Mouse (Mus musculus) hindlimb bud, embryonic 11.5 days (tissue): ENCODE data around the gene Pola1.

Source experiments
- DNase-seq: peaks from one replicate; pipeline ENCODE4 v3.0.0-alpha.2; 2012; ENCODE audit warnings: low read depth, low spot score; ENCODE audit errors: extremely low spot score

Pola1 gene

GRCm38 (mm10) chrX:93292031-93292430 lies 339.9 kb downstream of the Pola1 start:
- DNase-seq, result no peak

GRCm38 (mm10) chrX:93289851-93290380 lies 342.0 kb downstream of the Pola1 start:
- no peak for DNase-seq

DNA sequence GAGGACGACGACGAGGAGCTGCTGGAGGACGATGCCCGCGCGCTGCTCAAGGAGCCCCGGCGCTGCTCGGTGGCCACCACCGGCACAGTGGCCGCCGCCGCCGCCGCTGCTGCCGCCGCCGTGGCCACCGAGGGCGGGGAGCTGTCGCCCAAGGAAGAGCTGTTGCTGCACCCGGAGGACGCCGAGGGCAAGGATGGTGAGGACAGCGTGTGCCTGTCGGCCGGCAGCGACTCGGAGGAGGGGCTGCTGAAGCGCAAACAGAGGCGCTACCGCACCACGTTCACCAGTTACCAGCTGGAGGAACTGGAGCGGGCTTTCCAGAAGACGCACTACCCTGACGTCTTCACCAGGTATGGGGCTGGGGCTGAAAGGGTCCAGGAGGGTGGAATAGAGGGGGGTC lies 342.9 kb downstream of the Pola1 start:
- DNase-seq, result no peak

DNA sequence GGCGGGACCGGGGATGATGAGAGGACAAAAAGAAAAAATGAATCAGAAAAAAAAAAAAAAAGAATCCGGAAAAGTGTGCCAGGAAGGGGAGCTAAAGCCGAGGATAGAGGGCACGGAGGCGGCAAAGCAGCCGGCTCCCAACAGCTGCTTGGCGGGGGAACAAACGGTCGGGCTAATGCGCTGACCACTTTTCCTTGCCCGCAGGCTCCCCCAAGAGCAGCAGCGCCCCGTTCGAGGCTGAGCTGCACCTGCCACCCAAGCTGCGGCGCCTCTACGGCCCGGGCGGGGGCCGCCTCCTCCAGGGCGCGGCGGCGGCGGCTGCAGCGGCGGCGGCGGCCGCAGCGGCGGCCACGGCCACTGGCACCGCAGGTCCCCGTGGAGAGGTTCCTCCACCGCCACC lies 343.6 kb downstream of the Pola1 start:
- DNase-seq, result no peak

- DNase-seq, result no peak
Measured at GRCm38 (mm10) chrX:93286291-93286893, 345.6 kb downstream of the Pola1 start, which contains the start of gene Arx. Gene Arx (plus strand): TSS chrX:93286445.

- no peak for DNase-seq
Measured at GRCm38 (mm10) chrX:93285091-93285490, 346.9 kb downstream of the Pola1 start.

DNA sequence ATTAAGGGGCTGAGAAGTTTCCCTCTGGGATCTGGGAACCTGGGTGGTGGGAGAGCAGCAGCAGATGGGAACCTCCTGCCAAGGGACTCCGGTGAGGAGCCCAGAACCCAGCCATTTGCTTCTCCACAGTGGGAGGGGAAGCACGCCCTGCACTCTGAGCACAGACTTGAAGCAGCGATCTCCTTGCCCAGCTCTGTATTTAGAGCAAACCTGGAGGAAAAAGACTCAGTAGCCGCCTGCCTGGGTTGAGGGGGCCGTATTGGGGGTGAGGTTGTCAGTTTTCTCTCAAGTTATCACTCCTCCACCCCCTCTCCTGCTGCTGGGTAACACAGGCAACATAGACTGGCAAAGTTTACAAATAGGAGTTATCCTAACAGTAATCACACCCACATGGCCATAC lies 350.2 kb downstream of the Pola1 start:
- DNase-seq, result no peak

DNA sequence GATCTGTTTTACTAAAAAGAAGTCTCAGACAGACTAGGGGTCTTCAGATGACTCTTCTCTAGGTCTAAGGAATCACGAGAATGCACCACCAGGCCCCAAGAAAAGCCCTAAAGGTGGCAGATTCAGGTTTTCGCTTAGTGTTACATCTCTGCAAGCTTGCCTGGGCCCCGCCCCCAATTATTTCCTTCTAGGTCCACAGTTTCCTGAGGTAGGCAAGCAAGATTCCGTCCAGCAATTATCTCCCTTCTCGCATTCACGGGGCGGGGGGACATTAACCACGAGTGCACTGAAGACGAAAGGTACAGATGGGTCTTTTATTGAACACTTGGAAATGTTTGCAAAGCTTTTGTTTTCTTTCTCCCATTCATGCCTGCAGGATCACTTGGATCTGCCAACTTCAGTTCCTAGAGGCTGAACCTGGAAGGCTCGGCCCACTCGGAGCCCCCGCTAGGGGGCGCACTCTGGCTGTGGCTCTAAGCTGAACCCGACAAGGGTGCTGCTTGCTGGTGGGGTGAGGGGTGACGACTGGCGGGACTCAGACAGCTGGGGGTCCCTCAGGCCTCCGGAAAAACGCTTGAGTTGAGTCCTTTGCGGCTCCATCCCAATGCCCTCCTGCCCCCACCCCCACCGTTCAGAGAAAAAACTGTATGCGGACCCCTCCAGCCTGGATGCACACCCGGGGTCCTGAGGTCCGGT lies 350.8 kb downstream of the Pola1 start:
- DNase-seq, result no peak

DNA sequence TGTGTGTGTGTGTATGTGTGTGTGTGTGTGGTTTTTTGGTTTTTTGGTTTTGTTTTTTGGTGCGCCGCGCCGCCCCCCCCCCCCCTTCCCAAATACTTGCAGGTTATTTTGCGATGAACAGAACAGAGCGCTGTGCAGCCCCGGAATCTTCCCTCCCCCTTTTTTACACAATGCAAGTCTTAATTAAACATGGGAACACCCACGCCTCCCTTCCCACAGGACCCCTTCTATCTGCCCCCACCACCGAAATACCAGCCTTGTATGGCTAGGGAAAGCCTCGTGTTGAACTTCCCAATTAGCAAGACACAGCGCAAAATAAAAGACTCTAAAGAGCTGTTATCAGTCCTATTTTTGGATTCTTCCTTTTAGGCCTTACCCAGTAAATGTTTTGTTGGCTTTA lies 352.0 kb downstream of the Pola1 start:
- DNase-seq, result no peak

DNA sequence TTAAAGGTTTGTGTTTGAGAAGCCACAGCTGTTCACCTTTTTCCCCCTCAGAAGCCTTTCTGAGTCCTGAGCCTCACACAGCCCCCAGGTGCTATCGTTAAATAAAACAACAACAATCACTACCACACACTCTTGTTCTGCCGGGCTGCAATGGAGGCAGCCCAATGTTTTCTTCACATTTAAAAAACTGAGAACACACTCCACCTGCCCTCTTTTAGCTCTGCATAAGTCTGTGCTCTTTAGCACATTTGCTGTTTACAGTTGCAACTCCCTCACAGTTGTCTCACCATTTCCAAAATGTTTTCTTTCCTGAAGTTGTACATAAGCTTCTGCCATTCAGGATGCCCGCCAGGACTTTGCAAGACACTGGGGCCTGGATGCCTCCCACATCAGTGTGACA lies 356.3 kb downstream of the Pola1 start:
- DNase-seq, result no peak
